In the genomic region with DNA sequence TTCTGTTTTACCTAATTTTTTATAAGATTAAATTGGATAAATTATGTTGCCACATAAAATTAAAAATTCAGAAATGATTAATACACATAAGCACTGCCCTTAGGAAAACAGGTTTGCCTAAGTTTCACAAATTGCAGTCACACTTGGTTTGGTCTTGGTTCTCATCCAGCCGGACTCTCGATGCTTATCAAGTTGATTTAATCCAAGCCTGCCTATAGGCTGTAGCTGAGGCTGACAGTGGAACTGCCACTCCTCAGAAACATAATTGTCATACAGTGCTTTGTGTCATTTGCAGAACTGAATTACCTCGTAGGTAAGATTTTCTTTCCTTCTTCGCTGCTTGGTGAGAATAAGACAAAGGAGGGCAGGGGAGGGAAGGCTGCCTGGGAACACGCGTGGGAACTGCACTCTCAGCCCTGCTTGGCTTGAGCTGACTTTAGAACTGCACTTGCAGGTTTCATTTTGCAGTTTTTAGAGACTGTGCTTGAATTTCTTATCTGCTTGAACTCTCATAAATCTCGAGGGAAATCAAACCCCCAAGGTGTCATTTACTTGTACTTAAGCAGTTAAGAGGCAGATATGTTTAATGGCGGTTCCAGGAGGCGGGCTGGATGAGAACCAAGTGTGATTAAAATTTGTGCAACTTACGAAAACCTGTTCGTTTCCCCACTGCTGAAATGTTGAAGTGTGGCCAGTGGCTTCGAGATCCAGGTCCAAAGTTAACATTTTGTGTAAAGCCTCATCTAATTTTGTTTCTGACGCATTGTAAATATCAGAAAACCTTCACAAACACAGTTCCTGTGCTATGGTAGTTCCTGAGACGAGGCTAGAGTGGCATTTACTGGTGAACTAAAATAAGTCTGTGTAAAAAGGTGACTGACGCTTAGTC, we compare ENCODE assay signal across 13 mouse cellular contexts. TPM values are rescaled to one million over a fixed set of nuclear protein-coding genes. Genes with fewer than 3 reads are reported as not detected.
DNase-seq lines count a peak whose midpoint lies in the region; ATAC-seq and TF ChIP-seq lines count a peak whose summit lies in the region.
"Had no signal": no experiment of that assay in that cellular context is flagged by ENCODE, and none has a peak within 500 bp of the region (broad histone marks: within the 10 kb centered on the region; RNA-seq: fewer than 3 reads in every experiment).

No protein-coding gene starts in this region.

- H3K27ac ChIP-seq in lung, embryonic 16.5 days (ENCODE audit: low read length): no peak overlapping the region
- H3K27ac ChIP-seq in kidney, embryonic 16.5 days (ENCODE audit: low read length): 0 out of 2 replicates have a peak overlapping the region, but pooled peaks have one; percentile 3
- no peak overlapping the region for H3K27ac ChIP-seq in hindbrain, embryonic 13.5 days
- H3K27ac ChIP-seq in thymus, adult 2 months (ENCODE audit: control insufficient read depth, insufficient read depth, low read length): no peak overlapping the region

- H3K4me3 ChIP-seq in lung, embryonic 16.5 days (ENCODE audit: low read length): peak overlapping the region; percentile 16; the same call in 1 of the 2 replicates
- peak overlapping the region; percentile 1; the same call in 1 of the 2 replicates for H3K4me3 ChIP-seq in kidney, embryonic 16.5 days (ENCODE audit: low read length)
- H3K4me3 ChIP-seq in hindbrain, embryonic 13.5 days: no peak overlapping the region
- no peak overlapping the region for H3K4me3 ChIP-seq in thymus, adult 2 months (ENCODE audit: control insufficient read depth, insufficient read depth, low read length)

- ATAC-seq in lung, embryonic 16.5 days (ENCODE audit: low read depth): 0 out of 2 replicates have a peak, but pooled peaks have one; percentile 17
- peak; percentile 46 for ATAC-seq in kidney, embryonic 16.5 days (ENCODE audit: low FRiP score, low TSS enrichment)
- no peak for ATAC-seq in hindbrain, embryonic 13.5 days (ENCODE audit: low FRiP score)
- ATAC-seq: hindbrain, embryonic 16.5 days had no signal

- H3K4me2 ChIP-seq in lung, embryonic 16.5 days (ENCODE audit: low read depth, low read length): 0 out of 2 replicates have a peak overlapping the region, but pooled peaks have one; percentile 17
- H3K4me2 ChIP-seq in kidney, embryonic 16.5 days (replicated peaks; ENCODE audit: low read depth, low read length): peak overlapping the region; percentile 14
- no peak overlapping the region for H3K4me2 ChIP-seq in hindbrain, embryonic 13.5 days

- DNase-seq in frontal cortex, adult 2 months (ENCODE audit: extremely low spot score in 1 of 2, low spot score in 1 of 2): peak; percentile 11 to 42
- no peak for DNase-seq in frontal cortex, postnatal 10 days (ENCODE audit: low spot score in 2 of 2)
- no peak for DNase-seq in lung, postnatal 4 days
- peak; percentile 36 for DNase-seq in telencephalon, adult 2 months (ENCODE audit: low read depth, low spot score)
- DNase-seq in thymus, adult 2 months: no peak
- DNase-seq: cerebellum, postnatal 25 days; lung, postnatal 14 days; spleen, adult 18-20 months; thymus, postnatal 4 days had no signal

- 53% methylated on average over 15 of the region's 15 CpGs for WGBS in lung, embryonic 16.5 days
- 40% methylated on average over 15 of the region's 15 CpGs for WGBS in kidney, embryonic 16.5 days
- 87% methylated on average over 15 of the region's 15 CpGs for WGBS in hindbrain, embryonic 13.5 days
- 91% methylated on average over 15 of the region's 15 CpGs for WGBS in thymus, adult 2 months

- no peak for TF ChIP-seq POLR2A in thymus, adult 2 months (IDR thresholded peaks at IDR 0.05; ENCODE audit: control insufficient read depth, extremely low read depth, insufficient read depth, low read length, poor library complexity)

- H3K9me3 ChIP-seq in lung, embryonic 16.5 days (ENCODE audit: control insufficient read depth, low read length): no peaks in the 10 kb centered on the region
- peaks cover 2% of the 10 kb centered on the region; the same call in 1 of the 2 replicates for H3K9me3 ChIP-seq in kidney, embryonic 16.5 days (ENCODE audit: low read length)
- H3K9me3 ChIP-seq in hindbrain, embryonic 13.5 days: no peaks in the 10 kb centered on the region

- H3K9ac ChIP-seq in lung, embryonic 16.5 days (ENCODE audit: low read length): peak overlapping the region; percentile 39; the same call in 1 of the 2 replicates
- H3K9ac ChIP-seq in kidney, embryonic 16.5 days (replicated peaks; ENCODE audit: low read length): 0 out of 2 replicates have a peak overlapping the region, but pooled peaks have one; percentile 5
- no peak overlapping the region for H3K9ac ChIP-seq in hindbrain, embryonic 13.5 days

- TF ChIP-seq CTCF in thymus, adult 2 months (IDR thresholded peaks at IDR 0.05; ENCODE audit: borderline replicate concordance, control insufficient read depth, extremely low read depth, insufficient read depth, low read length, poor library complexity): no peak

- H3K4me1 ChIP-seq in lung, embryonic 16.5 days (replicated peaks; ENCODE audit: control insufficient read depth, insufficient read depth, low read length): no peaks in the 10 kb centered on the region; the same call in 1 of the 2 replicates
- peaks cover 4% of the 10 kb centered on the region; the same call in 1 of the 2 replicates for H3K4me1 ChIP-seq in kidney, embryonic 16.5 days (ENCODE audit: insufficient read depth, low read length)
- H3K4me1 ChIP-seq in hindbrain, embryonic 13.5 days (replicated peaks): 0 out of 2 replicates have a peak, but pooled peaks cover 2% of the 10 kb centered on the region
- H3K4me1 ChIP-seq in thymus, adult 2 months (replicated peaks; ENCODE audit: control insufficient read depth, insufficient read depth, low read length): no peaks in the 10 kb centered on the region

- H3K36me3 ChIP-seq in lung, embryonic 16.5 days (ENCODE audit: control insufficient read depth, insufficient read depth, low read length): peaks cover 8% of the 10 kb centered on the region
- peaks cover 6% of the 10 kb centered on the region; the same call in 1 of the 2 replicates for H3K36me3 ChIP-seq in kidney, embryonic 16.5 days (ENCODE audit: insufficient read depth, low read length)
- peaks cover 10% of the 10 kb centered on the region for H3K36me3 ChIP-seq in hindbrain, embryonic 13.5 days
- no peaks in the 10 kb centered on the region; the same call in 1 of the 2 replicates for H3K36me3 ChIP-seq in thymus, adult 2 months (ENCODE audit: control insufficient read depth, insufficient read depth, low read length)

- H3K27me3 ChIP-seq in lung, embryonic 16.5 days (ENCODE audit: control insufficient read depth, insufficient read depth, low read depth, low read length): no peaks in the 10 kb centered on the region
- H3K27me3 ChIP-seq in kidney, embryonic 16.5 days (ENCODE audit: insufficient read depth, low read length): no peaks in the 10 kb centered on the region
- no peaks in the 10 kb centered on the region for H3K27me3 ChIP-seq in hindbrain, embryonic 13.5 days
- H3K27me3 ChIP-seq in thymus, adult 2 months (ENCODE audit: control insufficient read depth, insufficient read depth, low read length): no peaks in the 10 kb centered on the region

RNA-seq across cellular contexts. Expression of a gene that starts 8.7 kb away (rescaled TPM):
- 41.9 and 45.5 TPM in 2 replicates for polyA plus RNA-seq in frontal cortex, adult 2 months (2012; rRNA removed)
- polyA plus RNA-seq in lung, embryonic 16.5 days (2015; fragmentation: Nextera tagmentation; extraction: Ambion mirVana): 48.4 and 55.0 TPM in 2 replicates
- 51.5 and 57.5 TPM in 2 replicates for polyA plus RNA-seq in kidney, embryonic 16.5 days (2015; fragmentation: Nextera tagmentation; extraction: Ambion mirVana)
- polyA plus RNA-seq in hindbrain, embryonic 13.5 days (2015; fragmentation: Nextera tagmentation; extraction: Ambion mirVana): 84.3 and 84.5 TPM in 2 replicates
- polyA plus RNA-seq in thymus, adult 2 months (2012; rRNA removed): 29.8 and 33.2 TPM in 2 replicates

Comparison
In these comparisons a context has a peak if more than half of its experiments do, and no peak if none do; other contexts are left out.
1. DNase-seq: peak in frontal cortex, adult 2 months (2 of 2) and telencephalon, adult 2 months (single experiment); none in frontal cortex, postnatal 10 days (0 of 2), lung, postnatal 4 days (0 of 2) and thymus, adult 2 months (single experiment).
2. H3K4me3 ChIP-seq: peak in lung, embryonic 16.5 days (single experiment) and kidney, embryonic 16.5 days (single experiment); none in hindbrain, embryonic 13.5 days (single experiment) and thymus, adult 2 months (single experiment).